Mouse (Mus musculus): ENCODE measurements around the gene Colgalt1.

DNA sequence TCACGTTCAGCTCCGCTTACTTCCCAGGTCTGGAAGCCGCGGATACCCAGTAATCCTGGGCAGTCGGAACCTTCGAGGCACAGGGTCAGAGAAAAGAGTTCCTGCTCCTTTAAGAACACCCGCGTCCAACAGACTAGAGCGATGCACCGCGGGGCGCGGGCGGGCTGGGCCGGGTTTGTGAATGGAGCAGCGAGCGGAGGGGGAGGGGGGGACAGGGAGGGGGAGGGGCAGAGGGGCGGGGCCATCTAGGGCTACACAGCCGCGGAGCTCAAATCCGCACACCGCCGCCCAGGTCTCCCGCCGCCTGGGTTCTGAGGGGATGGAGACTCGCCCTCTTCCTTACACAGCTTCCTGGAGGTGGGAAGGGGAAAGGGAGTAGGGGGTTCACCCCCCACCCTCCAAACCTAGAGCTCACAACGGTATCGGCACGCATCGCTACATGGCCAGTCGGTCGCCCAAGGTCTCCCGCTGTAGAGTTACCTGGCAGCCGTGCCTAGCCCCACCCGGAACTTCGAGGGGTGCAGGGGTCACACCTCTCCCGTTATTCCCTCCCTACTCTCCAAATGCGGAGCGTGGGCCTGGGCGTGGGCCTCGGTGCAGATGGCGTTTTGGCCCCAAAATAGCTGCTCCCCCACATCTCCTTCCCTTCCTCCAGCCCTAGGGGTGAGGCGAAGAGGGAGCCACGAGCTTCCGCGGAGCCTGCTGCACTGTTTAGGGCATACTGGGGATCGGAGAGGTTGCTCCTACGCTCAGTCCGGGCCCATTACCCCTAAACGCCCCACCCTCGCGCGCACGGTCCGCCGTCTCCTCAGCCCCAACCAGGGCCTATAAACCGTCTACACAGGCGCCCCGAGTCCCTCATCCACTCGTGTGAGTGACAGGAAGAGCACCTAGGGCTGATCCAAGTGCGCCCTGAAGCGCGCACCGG lies 60.1 kb downstream of the Colgalt1 start:
- no peak for TF ChIP-seq JUND (conservative IDR thresholded peaks at IDR 0.05; ENCODE audit: low read depth, low read length)
- no peak for TF ChIP-seq CTCF (conservative IDR thresholded peaks at IDR 0.05 in 1 of 2, IDR thresholded peaks at IDR 0.05 in 1 of 2; ENCODE audit: low read depth in 2 of 2, low read length in 2 of 2)
- TF ChIP-seq POLR2A (IDR thresholded peaks at IDR 0.05; ENCODE audit: low read depth, low read length) = no peak
- no peak for TF ChIP-seq MAX (IDR thresholded peaks at IDR 0.05; ENCODE audit: low read length)
- TF ChIP-seq EP300 (IDR thresholded peaks at IDR 0.05; ENCODE audit: low read length) = no peak
- no peak for TF ChIP-seq POLR2AphosphoS2 (IDR thresholded peaks at IDR 0.05; ENCODE audit: low read depth, low read length)
- no peak for TF ChIP-seq HCFC1 (IDR thresholded peaks at IDR 0.05; ENCODE audit: low read depth, low read length)
- TF ChIP-seq ZMIZ1 (IDR thresholded peaks at IDR 0.05; ENCODE audit: low read depth, low read length) = no peak
- no peak for TF ChIP-seq NELFE (IDR thresholded peaks at IDR 0.05; ENCODE audit: low read depth, low read length)
- TF ChIP-seq TCF12 (IDR thresholded peaks at IDR 0.05; ENCODE audit: low read depth, low read length) = no peak

Data from CH12.LX (cell line).